Comparison of ENCODE assay signal across 12 mouse cellular contexts in genomic region chr5:91434723-91435658, GRCm38 (mm10). TPM values are rescaled to one million over a fixed set of nuclear protein-coding genes. Genes with fewer than 3 reads are reported as not detected.
DNase-seq lines count a peak whose midpoint lies in the region; ATAC-seq lines count a peak whose summit lies in the region.
"Had no signal": no experiment of that assay in that cellular context is flagged by ENCODE, and none has a peak within 500 bp of the region (broad histone marks: within the 10 kb centered on the region; RNA-seq: fewer than 3 reads in every experiment).

No protein-coding gene starts in this region.

- no peaks in the 10 kb centered on the region for H3K9me3 ChIP-seq in forebrain, embryonic 14.5 days (replicated peaks; ENCODE audit: control insufficient read depth, low read length)
- no peaks in the 10 kb centered on the region for H3K9me3 ChIP-seq in forebrain, embryonic 12.5 days
- H3K9me3 ChIP-seq in kidney, embryonic 15.5 days (replicated peaks) = no peaks in the 10 kb centered on the region
- no peaks in the 10 kb centered on the region for H3K9me3 ChIP-seq in neural tube, embryonic 12.5 days
- H3K9me3 ChIP-seq in neural tube, embryonic 15.5 days (replicated peaks) = no peaks in the 10 kb centered on the region

- no peak overlapping the region for H3K4me2 ChIP-seq in forebrain, embryonic 14.5 days (ENCODE audit: low read length)
- no peak overlapping the region for H3K4me2 ChIP-seq in forebrain, embryonic 12.5 days
- H3K4me2 ChIP-seq in kidney, embryonic 15.5 days = no peak overlapping the region
- no peak overlapping the region for H3K4me2 ChIP-seq in neural tube, embryonic 12.5 days (replicated peaks)
- no peak overlapping the region for H3K4me2 ChIP-seq in neural tube, embryonic 15.5 days

- no peaks in the 10 kb centered on the region for H3K36me3 ChIP-seq in forebrain, embryonic 14.5 days (ENCODE audit: control insufficient read depth, insufficient read depth, low read length)
- no peaks in the 10 kb centered on the region for H3K36me3 ChIP-seq in forebrain, embryonic 12.5 days (replicated peaks)
- H3K36me3 ChIP-seq in kidney, embryonic 15.5 days = no peaks in the 10 kb centered on the region
- no peaks in the 10 kb centered on the region for H3K36me3 ChIP-seq in neural tube, embryonic 12.5 days
- H3K36me3 ChIP-seq in neural tube, embryonic 15.5 days = no peaks in the 10 kb centered on the region

- H3K4me1 ChIP-seq in forebrain, embryonic 14.5 days (ENCODE audit: control insufficient read depth, insufficient read depth, low read length) = no peaks in the 10 kb centered on the region
- no peaks in the 10 kb centered on the region for H3K4me1 ChIP-seq in forebrain, embryonic 12.5 days
- no peaks in the 10 kb centered on the region for H3K4me1 ChIP-seq in kidney, embryonic 15.5 days
- H3K4me1 ChIP-seq in neural tube, embryonic 12.5 days = no peaks in the 10 kb centered on the region
- H3K4me1 ChIP-seq in neural tube, embryonic 15.5 days = no peaks in the 10 kb centered on the region

- no peak for DNase-seq in forebrain, embryonic 14.5 days (ENCODE audit: low spot score)
- DNase-seq in kidney, adult 9 months = no peak
- DNase-seq in retina, embryonic 14.5 days (ENCODE audit: low spot score) = no peak
- DNase-seq: cerebellum, adult 11 months; heart, adult 18-20 months; kidney, postnatal 36 days; thymus, postnatal 14 days had no signal

- WGBS in forebrain, embryonic 14.5 days = 84% methylated on average over 6 of the region's 6 CpGs
- 81% methylated on average over 6 of the region's 6 CpGs for WGBS in forebrain, embryonic 12.5 days
- WGBS in kidney, embryonic 15.5 days = 54% methylated on average over 6 of the region's 6 CpGs
- 70% methylated on average over 6 of the region's 6 CpGs for WGBS in neural tube, embryonic 12.5 days
- WGBS in neural tube, embryonic 15.5 days = 79% methylated on average over 6 of the region's 6 CpGs

- no peak overlapping the region for H3K4me3 ChIP-seq in forebrain, embryonic 14.5 days (ENCODE audit: low read depth, low read length)
- no peak overlapping the region for H3K4me3 ChIP-seq in forebrain, embryonic 12.5 days (replicated peaks)
- H3K4me3 ChIP-seq in kidney, embryonic 15.5 days (replicated peaks) = no peak overlapping the region
- H3K4me3 ChIP-seq in neural tube, embryonic 12.5 days = no peak overlapping the region
- H3K4me3 ChIP-seq in neural tube, embryonic 15.5 days (replicated peaks) = no peak overlapping the region

- H3K9ac ChIP-seq in forebrain, embryonic 14.5 days (ENCODE audit: low read length) = no peak overlapping the region
- no peak overlapping the region for H3K9ac ChIP-seq in forebrain, embryonic 12.5 days
- H3K9ac ChIP-seq in kidney, embryonic 15.5 days = no peak overlapping the region
- no peak overlapping the region for H3K9ac ChIP-seq in neural tube, embryonic 12.5 days
- no peak overlapping the region for H3K9ac ChIP-seq in neural tube, embryonic 15.5 days (replicated peaks)

- no peak overlapping the region for H3K27ac ChIP-seq in forebrain, embryonic 14.5 days (ENCODE audit: low read depth, low read length)
- H3K27ac ChIP-seq in forebrain, embryonic 12.5 days = no peak overlapping the region
- H3K27ac ChIP-seq in kidney, embryonic 15.5 days = no peak overlapping the region
- H3K27ac ChIP-seq in neural tube, embryonic 12.5 days = no peak overlapping the region
- no peak overlapping the region for H3K27ac ChIP-seq in neural tube, embryonic 15.5 days (replicated peaks)

- peak; percentile 12; the same call in 1 of the 2 replicates for ATAC-seq in forebrain, embryonic 14.5 days
- ATAC-seq in forebrain, embryonic 12.5 days (ENCODE audit: low FRiP score) = no peak; the same call in 1 of the 2 replicates
- ATAC-seq in kidney, embryonic 15.5 days (replicated peaks; ENCODE audit: low FRiP score) = peak; percentile 56; the same call in 1 of the 2 replicates
- 0 out of 2 replicates have a peak, but pooled peaks have one; percentile 35 for ATAC-seq in neural tube, embryonic 12.5 days (ENCODE audit: low FRiP score, low read depth)
- ATAC-seq in neural tube, embryonic 15.5 days (ENCODE audit: low FRiP score) = no peak
- ATAC-seq: activated CD4-positive, CD25-positive, alpha-beta regulatory T cell, adult 4 months had no signal

- H3K27me3 ChIP-seq in forebrain, embryonic 14.5 days (replicated peaks; ENCODE audit: control insufficient read depth, insufficient read depth, low read length) = no peaks in the 10 kb centered on the region
- H3K27me3 ChIP-seq in forebrain, embryonic 12.5 days = no peaks in the 10 kb centered on the region
- no peaks in the 10 kb centered on the region for H3K27me3 ChIP-seq in kidney, embryonic 15.5 days
- no peaks in the 10 kb centered on the region for H3K27me3 ChIP-seq in neural tube, embryonic 12.5 days (replicated peaks)
- H3K27me3 ChIP-seq in neural tube, embryonic 15.5 days (replicated peaks) = no peaks in the 10 kb centered on the region

RNA-seq across cellular contexts. Expression of gene Btc, which starts 32.2 kb away (rescaled TPM):
- 0.14 and 0.15 TPM in 2 replicates for polyA plus RNA-seq in forebrain, embryonic 14.5 days (2014; fragmentation: Nextera tagmentation; extraction: Ambion mirVana)
- polyA plus RNA-seq in forebrain, embryonic 12.5 days (2016; fragmentation: Nextera tagmentation; extraction: Ambion mirVana) = 0.17 and 0.27 TPM in 2 replicates
- 8.6 and 10.9 TPM in 2 replicates for polyA plus RNA-seq in kidney, embryonic 15.5 days (2015; fragmentation: Nextera tagmentation; extraction: Ambion mirVana)
- polyA plus RNA-seq in neural tube, embryonic 12.5 days (2016; fragmentation: Nextera tagmentation; extraction: Ambion mirVana) = 0.13 and 0.19 TPM in 2 replicates
- polyA plus RNA-seq in neural tube, embryonic 15.5 days (2015; fragmentation: Nextera tagmentation; extraction: Ambion mirVana) = 0.06 and 0.46 TPM in 2 replicates

Comparison
In these comparisons a context has a peak if more than half of its experiments do, and no peak if none do; other contexts are left out.
1. ATAC-seq: peak in forebrain, embryonic 14.5 days (single experiment), kidney, embryonic 15.5 days (single experiment) and neural tube, embryonic 12.5 days (single experiment); none in forebrain, embryonic 12.5 days (single experiment) and neural tube, embryonic 15.5 days (single experiment).